Mouse (Mus musculus): ENCODE results near the gene Srprb. TPM values are rescaled to one million over a fixed set of nuclear protein-coding genes. Genes with fewer than 3 reads are reported as not detected.
A peak's percentile ranks its signal among the peaks of the same experiment; 100 is the strongest.

Srprb gene
- polyA plus RNA-seq, 1 experiment from 2014 or later, result 61.9 TPM

DNA sequence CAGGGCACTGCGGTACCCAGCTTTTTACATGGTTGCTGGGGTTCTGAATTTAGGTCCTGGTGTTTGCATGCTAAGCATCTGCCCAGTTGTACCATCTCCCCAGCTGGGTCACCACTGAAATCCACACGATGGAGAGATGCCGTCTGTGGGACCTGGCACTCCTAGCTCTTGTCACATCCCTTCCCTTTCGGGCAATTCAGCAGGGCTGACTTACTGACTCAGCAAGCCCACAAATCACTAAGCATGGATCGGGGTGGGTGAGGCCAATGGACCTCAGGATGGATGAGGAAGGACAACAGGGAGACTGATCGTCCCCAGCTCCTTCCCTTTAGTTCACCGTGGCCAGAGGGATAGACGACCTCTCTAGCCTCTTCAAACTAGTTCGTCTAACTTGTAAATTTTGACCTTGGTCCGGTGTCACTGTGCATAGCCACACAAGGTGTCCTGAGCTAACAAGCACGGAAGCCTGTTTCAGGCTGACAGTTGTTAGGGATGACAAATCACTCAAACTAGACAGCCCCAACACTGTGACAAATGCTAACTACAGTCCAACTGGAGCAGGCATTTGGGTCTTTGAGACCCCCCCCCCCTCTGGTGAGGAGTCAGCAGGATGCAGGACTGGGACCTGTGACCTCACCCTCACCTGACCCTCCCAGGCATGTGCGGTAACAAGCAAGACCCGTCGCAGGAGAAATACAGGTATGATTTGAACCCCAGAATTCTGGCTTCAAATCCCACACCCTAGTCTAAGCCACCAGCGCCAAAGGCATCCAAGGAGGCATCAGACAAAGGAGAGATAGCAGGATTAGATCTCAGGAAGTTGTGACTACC lies 27.3 kb upstream of the Srprb start:
- no peak overlapping the region for H3K4me3 ChIP-seq
- 78% methylated on average over 15 of the region's 15 CpGs for WGBS
- DNase-seq (ENCODE audit: low spot score), result peak; percentile 67

DNA sequence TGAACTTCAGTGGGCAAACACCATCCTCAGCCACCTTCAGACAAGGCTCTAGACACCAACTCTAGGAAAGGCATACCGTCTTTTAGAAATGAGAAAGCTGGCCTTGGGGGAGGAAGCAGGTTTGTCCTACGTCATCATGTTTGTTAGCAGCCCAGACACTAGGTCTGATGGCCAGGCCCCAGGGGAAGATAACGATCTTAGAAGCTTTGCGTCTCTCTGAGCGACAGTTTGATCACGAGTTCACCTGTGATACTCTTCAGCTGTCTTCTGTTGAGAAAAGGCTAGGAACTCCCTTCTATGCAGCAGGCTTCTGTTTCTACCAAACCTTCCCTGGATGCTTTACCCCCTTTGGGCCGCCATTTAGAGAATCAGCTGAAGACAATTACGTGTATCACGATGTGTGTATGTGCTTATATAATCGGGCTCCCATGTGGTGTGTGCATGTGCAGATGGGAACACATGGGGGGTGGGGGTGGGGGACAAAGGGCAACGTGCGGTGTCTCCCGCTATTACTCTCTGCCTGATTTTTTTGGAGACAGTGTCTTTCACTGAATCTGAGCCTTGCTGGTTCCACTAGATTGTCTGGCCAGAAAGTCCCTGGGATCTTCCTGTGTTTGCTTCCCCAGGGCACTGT lies 26.6 kb upstream of the Srprb start:
- DNase-seq (ENCODE audit: low spot score), result peak; percentile 58
- Histone ChIP-seq H3K4me3 (no peak overlapping the region), H3K27me3 (ENCODE audit: insufficient read depth, poor library complexity, severe bottlenecking) (peaks cover 8% of the 10 kb centered on the region; the same call in 1 of the 2 replicates), H3K4me1 (peaks cover 18% of the 10 kb centered on the region), H3K9me3 (no peaks in the 10 kb centered on the region), H3K36me3 (no peaks in the 10 kb centered on the region), H3K27ac (no peak overlapping the region)
- 81% methylated on average over 13 of the region's 13 CpGs for WGBS

More for the DNA sequence above, 27.3 kb upstream of the Srprb start:
- H3K4me1 ChIP-seq, result peaks cover 18% of the 10 kb centered on the region
- no peak overlapping the region; the same call in 1 of the 2 replicates for H3K27ac ChIP-seq
- no peaks in the 10 kb centered on the region for H3K36me3 ChIP-seq
- H3K9me3 ChIP-seq, result no peaks in the 10 kb centered on the region
- H3K27me3 ChIP-seq (ENCODE audit: insufficient read depth, poor library complexity, severe bottlenecking), result peaks cover 8% of the 10 kb centered on the region; the same call in 1 of the 2 replicates

DNA sequence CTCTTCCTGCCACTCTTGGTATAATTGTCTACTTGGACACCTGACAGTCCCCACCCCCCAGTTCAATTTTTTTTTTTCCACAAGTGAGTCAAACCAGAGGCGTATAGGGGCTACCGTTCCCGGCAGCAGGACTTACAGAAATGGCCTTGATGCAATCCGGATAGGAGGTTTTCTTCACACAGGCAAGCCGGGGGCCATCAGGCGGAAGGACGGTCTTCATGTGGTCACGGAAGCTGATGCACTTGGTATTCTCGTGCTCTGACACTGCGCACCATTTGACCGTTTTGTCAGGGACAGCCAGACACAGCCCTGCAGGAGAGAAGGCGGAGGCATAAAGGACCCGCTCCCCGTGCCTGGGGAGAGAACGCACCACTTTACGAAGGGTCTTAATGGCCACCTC lies 25.8 kb upstream of the Srprb start:
- Histone ChIP-seq H3K9me3 (no peaks in the 10 kb centered on the region), H3K27me3 (ENCODE audit: insufficient read depth, poor library complexity, severe bottlenecking) (peaks cover 8% of the 10 kb centered on the region; the same call in 1 of the 2 replicates), H3K27ac (no peak overlapping the region), H3K4me1 (peaks cover 12% of the 10 kb centered on the region), H3K4me3 (no peak overlapping the region), H3K36me3 (no peaks in the 10 kb centered on the region)
- DNase-seq (ENCODE audit: low spot score), result peak; percentile 62
- 86% methylated on average over 16 of the region's 16 CpGs for WGBS

DNA sequence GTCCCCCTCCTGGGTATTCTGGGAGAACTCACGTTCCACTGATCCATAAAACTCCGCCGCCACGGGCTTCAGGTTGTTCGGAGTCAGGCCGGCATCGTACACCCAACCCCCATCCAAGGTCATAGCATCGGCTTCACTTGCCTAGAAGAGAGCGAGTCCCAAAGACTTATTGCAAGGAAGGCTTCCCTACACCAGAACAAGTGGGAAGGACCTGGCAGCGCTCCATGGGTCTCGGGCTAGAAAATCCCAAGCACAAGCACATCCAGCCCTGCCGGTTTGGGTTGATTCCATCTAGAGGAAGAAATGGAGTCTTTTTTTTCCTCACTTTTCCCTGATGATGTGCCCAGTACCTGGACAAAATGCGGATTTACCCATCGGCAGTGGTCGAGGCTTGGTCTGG lies 24.9 kb upstream of the Srprb start:
- H3K36me3 ChIP-seq, result no peaks in the 10 kb centered on the region
- no peak for DNase-seq (ENCODE audit: low spot score)
- no peak overlapping the region for H3K27ac ChIP-seq
- peaks cover 8% of the 10 kb centered on the region; the same call in 1 of the 2 replicates for H3K27me3 ChIP-seq (ENCODE audit: insufficient read depth, poor library complexity, severe bottlenecking)
- WGBS, result 90% methylated on average over 15 of the region's 15 CpGs
- H3K4me3 ChIP-seq, result no peak overlapping the region
- H3K4me1 ChIP-seq, result peaks cover 9% of the 10 kb centered on the region
- H3K9me3 ChIP-seq, result no peaks in the 10 kb centered on the region

DNA sequence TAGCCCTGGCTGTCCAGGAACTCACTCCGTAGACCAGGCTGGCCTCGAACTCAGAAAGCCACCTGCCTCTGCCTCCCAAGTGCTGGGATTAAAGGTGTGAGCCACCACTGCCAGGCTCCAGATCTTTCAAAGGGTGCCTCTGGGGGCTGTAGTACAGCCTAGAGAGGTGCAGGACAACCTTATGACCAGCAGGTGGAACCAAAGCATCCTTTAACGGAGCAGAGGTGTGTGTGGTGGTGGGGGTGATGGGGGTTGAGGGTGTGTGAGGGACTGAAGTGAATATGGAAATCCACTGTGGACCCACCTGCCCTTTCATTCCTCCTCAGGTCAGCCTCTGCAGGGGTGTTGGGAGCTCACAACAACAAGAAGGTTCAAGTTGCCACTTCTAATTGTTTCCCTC lies 23.5 kb upstream of the Srprb start:
- H3K27me3 ChIP-seq (ENCODE audit: insufficient read depth, poor library complexity, severe bottlenecking), result peaks cover 8% of the 10 kb centered on the region; the same call in 1 of the 2 replicates
- H3K4me1 ChIP-seq, result peaks cover 6% of the 10 kb centered on the region
- DNase-seq (ENCODE audit: low spot score), result no peak
- 49% methylated on average over 3 of the region's 3 CpGs for WGBS
- no peaks in the 10 kb centered on the region for H3K9me3 ChIP-seq
- no peak overlapping the region for H3K4me3 ChIP-seq
- H3K27ac ChIP-seq, result no peak overlapping the region
- no peaks in the 10 kb centered on the region for H3K36me3 ChIP-seq

GRCm38 (mm10) chr9:103224721-103225120 lies 22.8 kb upstream of the Srprb start:
- no peak for DNase-seq (ENCODE audit: low spot score)
- Histone ChIP-seq H3K27ac (no peak overlapping the region), H3K27me3 (ENCODE audit: insufficient read depth, poor library complexity, severe bottlenecking) (peaks cover 8% of the 10 kb centered on the region; the same call in 1 of the 2 replicates), H3K36me3 (no peaks in the 10 kb centered on the region), H3K9me3 (no peaks in the 10 kb centered on the region), H3K4me3 (no peak overlapping the region), H3K4me1 (no peaks in the 10 kb centered on the region)
- 84% methylated on average over 7 of the region's 7 CpGs for WGBS

DNA sequence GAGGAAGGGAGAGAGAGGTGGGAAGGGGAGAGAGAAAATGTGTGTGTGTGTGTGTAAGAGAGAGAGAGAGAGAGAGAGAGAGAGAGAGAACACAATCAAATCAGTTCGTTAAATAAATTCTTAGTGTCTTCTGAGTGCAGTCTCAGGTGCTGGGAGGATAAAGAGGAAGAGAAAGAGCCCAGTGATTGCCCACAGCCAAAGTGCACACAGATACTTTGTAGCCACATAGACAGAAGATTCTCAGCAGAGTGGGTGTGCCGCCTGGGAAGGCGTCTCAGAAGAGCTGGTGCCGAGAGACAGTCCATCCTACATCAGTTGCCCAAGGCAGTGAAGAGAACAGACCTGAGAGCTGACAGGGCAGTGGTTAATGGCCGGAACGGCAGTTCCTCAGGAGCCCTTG lies 12.3 kb upstream of the Srprb start:
- Histone ChIP-seq H3K4me1 (no peaks in the 10 kb centered on the region), H3K27ac (no peak overlapping the region), H3K27me3 (ENCODE audit: insufficient read depth, poor library complexity, severe bottlenecking) (peaks cover 11% of the 10 kb centered on the region), H3K36me3 (no peaks in the 10 kb centered on the region), H3K9me3 (no peaks in the 10 kb centered on the region), H3K4me3 (no peak overlapping the region)
- no peak for DNase-seq (ENCODE audit: low spot score)
- 72% methylated on average over 6 of the region's 6 CpGs for WGBS

DNA sequence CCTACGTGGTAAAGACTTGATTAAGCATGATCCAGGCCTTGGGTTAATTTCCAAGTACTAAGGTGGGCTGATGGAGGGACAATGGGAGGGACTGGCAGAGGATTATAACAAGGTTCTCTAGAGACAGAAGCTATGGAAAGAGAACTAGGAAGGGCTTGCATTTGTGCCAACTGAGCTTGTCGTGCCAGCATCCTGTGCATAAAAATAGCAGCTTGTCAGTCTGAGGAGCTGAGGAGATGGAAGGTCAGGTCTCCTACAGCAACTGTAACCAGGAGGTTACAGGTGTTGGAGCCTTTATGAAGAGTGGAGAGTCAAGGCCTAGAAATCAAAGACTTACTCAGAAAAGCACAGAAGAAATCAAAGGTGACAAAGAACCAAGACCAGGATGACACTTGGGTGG lies 11.7 kb upstream of the Srprb start:
- no peak overlapping the region for H3K4me3 ChIP-seq
- WGBS, result 60% methylated on average over 2 of the region's 2 CpGs
- no peak for DNase-seq (ENCODE audit: low spot score)
- no peaks in the 10 kb centered on the region for H3K36me3 ChIP-seq
- peaks cover 17% of the 10 kb centered on the region for H3K27me3 ChIP-seq (ENCODE audit: insufficient read depth, poor library complexity, severe bottlenecking)
- H3K27ac ChIP-seq, result no peak overlapping the region
- H3K4me1 ChIP-seq, result no peaks in the 10 kb centered on the region
- no peaks in the 10 kb centered on the region for H3K9me3 ChIP-seq

GRCm38 (mm10) chr9:103212654-103213420 lies 10.9 kb upstream of the Srprb start:
- DNase-seq (ENCODE audit: low spot score), result no peak
- Histone ChIP-seq H3K9me3 (no peaks in the 10 kb centered on the region), H3K27ac (no peak overlapping the region), H3K4me1 (no peaks in the 10 kb centered on the region), H3K27me3 (ENCODE audit: insufficient read depth, poor library complexity, severe bottlenecking) (peaks cover 17% of the 10 kb centered on the region), H3K36me3 (no peaks in the 10 kb centered on the region), H3K4me3 (peak overlapping the region; percentile 9; the same call in 1 of the 2 replicates)
- 75% methylated on average over 28 of the region's 28 CpGs for WGBS

DNA sequence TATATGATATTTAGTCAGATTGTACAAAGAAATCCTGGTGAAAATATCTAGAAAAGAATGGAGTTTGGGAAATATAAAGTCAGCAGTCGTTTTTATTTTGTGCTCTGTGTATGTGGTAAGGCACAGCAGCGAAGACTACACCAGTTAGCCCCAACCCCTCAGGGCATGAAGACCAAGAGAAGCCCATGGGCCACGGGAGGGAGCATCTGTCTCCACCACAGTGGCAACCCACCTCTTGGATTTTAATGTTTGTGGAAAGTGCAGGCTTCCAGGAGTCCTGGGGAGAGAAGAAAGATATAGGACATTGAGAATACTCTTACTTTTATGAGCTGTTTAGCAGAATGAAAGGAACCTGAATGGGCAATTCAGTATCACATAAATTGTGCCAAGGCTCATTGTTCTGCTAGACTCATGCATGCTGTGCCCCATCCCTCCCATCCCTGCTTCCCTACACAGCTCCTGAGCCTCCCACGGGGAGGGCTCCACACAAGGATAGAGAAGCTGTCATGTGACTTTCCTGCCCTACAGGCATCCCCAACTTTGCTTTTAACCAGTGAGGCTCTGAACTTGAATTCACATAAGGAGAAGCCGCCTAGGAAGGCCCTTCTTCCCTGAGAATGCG lies 7.0 kb upstream of the Srprb start:
- Histone ChIP-seq H3K4me3 (no peak overlapping the region), H3K27ac (no peak overlapping the region), H3K9me3 (no peaks in the 10 kb centered on the region), H3K36me3 (no peaks in the 10 kb centered on the region), H3K27me3 (ENCODE audit: insufficient read depth, poor library complexity, severe bottlenecking) (peaks cover 14% of the 10 kb centered on the region), H3K4me1 (no peaks in the 10 kb centered on the region)
- WGBS, result 59% methylated on average over 6 of the region's 6 CpGs
- DNase-seq (ENCODE audit: low spot score), result no peak

DNA sequence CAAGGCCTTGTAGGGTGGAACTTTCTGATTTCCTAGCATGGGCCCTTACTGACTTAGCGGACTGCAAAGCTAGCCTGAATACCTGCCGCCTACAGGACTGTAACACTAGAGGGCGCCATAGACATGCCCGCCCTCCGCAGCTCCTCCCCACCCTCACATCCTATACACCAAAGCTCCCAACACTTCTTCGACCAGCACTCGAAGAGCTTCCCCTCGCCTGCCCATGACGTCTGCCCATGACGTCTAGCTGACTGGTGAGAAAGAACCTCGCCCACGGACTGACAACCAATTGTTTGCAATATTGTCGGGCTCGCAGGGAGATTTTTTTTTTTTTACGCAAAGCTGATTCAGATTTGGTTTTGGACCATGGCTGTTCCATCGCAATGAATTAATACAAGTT lies 5.9 kb upstream of the Srprb start:
- Histone ChIP-seq H3K36me3 (no peaks in the 10 kb centered on the region), H3K27me3 (ENCODE audit: insufficient read depth, poor library complexity, severe bottlenecking) (peaks cover 14% of the 10 kb centered on the region), H3K4me1 (no peaks in the 10 kb centered on the region), H3K27ac (no peak overlapping the region), H3K9me3 (no peaks in the 10 kb centered on the region), H3K4me3 (peak overlapping the region; percentile 42)
- DNase-seq (ENCODE audit: low spot score), result peak; percentile 92
- WGBS, result 12% methylated on average over 16 of the region's 16 CpGs

- no peaks in the 10 kb centered on the region for H3K4me1 ChIP-seq
- H3K36me3 ChIP-seq, result no peaks in the 10 kb centered on the region
- H3K27me3 ChIP-seq (ENCODE audit: insufficient read depth, poor library complexity, severe bottlenecking), result peaks cover 6% of the 10 kb centered on the region; the same call in 1 of the 2 replicates
- H3K4me3 ChIP-seq, result no peak overlapping the region
- WGBS, result 81% methylated on average over 5 of the region's 5 CpGs
- no peak for DNase-seq (ENCODE audit: low spot score)
- no peak overlapping the region for H3K27ac ChIP-seq
- no peaks in the 10 kb centered on the region for H3K9me3 ChIP-seq
Measured at GRCm38 (mm10) chr9:103205786-103206185, 3.8 kb upstream of the Srprb start.

Data from heart, embryonic 10.5 days (tissue).